Mouse (Mus musculus) midbrain, embryonic 13.5 days (tissue): ENCODE measurements at regions not wholly inside any gene's neighbourhood (a gene's known extent, or its start where the extent isn't known, plus 50 kb on each side); places are given as distances from the start of the nearest gene placed in this dataset.
A peak's percentile ranks its signal among the peaks of the same experiment; 100 is the strongest.

Experiments used
- ATAC-seq: fragments of 200-750 bp; cut with Nextera tagmentation; 2 replicates; pipeline ENCODE4 v1.8.0; 2017; ENCODE audit warnings: mild to moderate bottlenecking, moderate TSS enrichment, moderate library complexity
- H3K27ac ChIP-seq: fragments of 300-500 bp; sonication (generic); 2 replicates; pipeline ENCODE4 v1.5.1; 2015; ENCODE audit warnings: inconsistent platforms, mild to moderate bottlenecking, moderate library complexity
- H3K27me3 ChIP-seq: fragments of 300-500 bp; sonication (generic); 2 replicates; pipeline ENCODE4 v1.6.1; 2015; ENCODE audit warnings: mild to moderate bottlenecking, inconsistent platforms
- H3K36me3 ChIP-seq: fragments of 300-500 bp; sonication (generic); 2 replicates; pipeline ENCODE4 v1.6.1; 2015; ENCODE audit warnings: mild to moderate bottlenecking, inconsistent platforms
- H3K4me1 ChIP-seq: fragments of 300-500 bp; sonication (generic); replicated peaks from 2 replicates; pipeline ENCODE4 v1.6.1; 2015; ENCODE audit warnings: inconsistent platforms
- H3K4me2 ChIP-seq: fragments of 300-500 bp; sonication (generic); replicated peaks from 2 replicates; pipeline ENCODE4 v1.6.1; 2015; ENCODE audit warnings: moderate library complexity, mild to moderate bottlenecking, inconsistent platforms
- H3K4me3 ChIP-seq: fragments of 300-500 bp; sonication (generic); replicated peaks from 2 replicates; pipeline ENCODE4 v1.5.1; 2015; ENCODE audit warnings: mild to moderate bottlenecking, inconsistent platforms
- H3K9ac ChIP-seq: fragments of 300-500 bp; sonication (generic); replicated peaks from 2 replicates; pipeline ENCODE4 v1.6.1; 2015; ENCODE audit warnings: mild to moderate bottlenecking, inconsistent platforms
- H3K9me3 ChIP-seq: fragments of 300-500 bp; sonication (generic); 2 replicates; pipeline ENCODE4 v1.6.1; 2016; ENCODE audit warnings: mild to moderate bottlenecking, inconsistent platforms
- WGBS: fragments of 180-500 bp; shearing (Covaris S2); methylation state at CpG from one replicate; pipeline ENCODE4 v1.1.7; 2015; 5-methylcytosine and 5-hydroxymethylcytosine counted together

DNA sequence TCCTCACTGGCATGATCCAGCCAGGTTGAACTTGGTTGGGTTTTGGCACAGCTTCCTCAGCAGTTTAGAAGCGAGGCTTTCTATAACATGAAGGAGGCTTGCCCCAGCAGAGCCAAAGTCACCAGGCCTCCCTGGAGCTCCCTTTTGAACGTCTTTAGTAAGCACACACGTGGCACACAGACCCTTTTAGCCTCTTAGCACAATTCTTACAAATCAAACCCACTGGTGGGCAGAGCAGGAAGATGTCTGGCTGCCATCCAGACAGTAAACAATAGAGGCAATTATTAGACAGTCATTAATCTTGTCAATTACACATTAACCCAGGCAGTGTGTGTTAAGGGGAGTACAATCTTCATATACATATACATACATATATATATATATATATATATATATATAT lies 157.8 kb upstream of the Map3k1 start:
- Histone ChIP-seq H3K27me3 (no peaks in the 10 kb centered on the region), H3K36me3 (no peaks in the 10 kb centered on the region), H3K4me3 (no peak overlapping the region), H3K9me3 (no peaks in the 10 kb centered on the region), H3K4me1 (no peaks in the 10 kb centered on the region), H3K9ac (no peak overlapping the region), H3K4me2 (no peak overlapping the region), H3K27ac (no peak overlapping the region)
- no peak for ATAC-seq
- WGBS = 51% methylated on average over 3 of the region's 3 CpGs

DNA sequence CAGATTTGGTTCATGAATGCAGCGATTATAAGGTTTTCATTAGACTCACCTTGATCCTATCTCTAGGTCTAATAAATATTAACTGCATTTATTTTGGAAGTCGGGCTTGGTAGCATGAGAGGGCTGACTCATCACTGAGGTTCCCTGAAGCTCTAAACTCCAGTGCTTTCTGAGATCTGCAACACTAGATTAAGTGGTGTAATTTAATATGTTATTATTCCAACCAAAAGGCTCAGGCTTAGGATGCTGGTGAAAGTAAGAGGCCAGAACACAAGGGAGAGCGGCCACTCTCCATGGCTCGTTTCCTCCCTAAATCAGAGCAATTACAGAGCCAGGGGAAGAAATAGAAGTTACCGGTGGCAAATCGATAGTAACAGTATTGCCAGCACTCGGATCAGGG lies 159.4 kb upstream of the Map3k1 start:
- 85% methylated on average over 7 of the region's 7 CpGs for WGBS
- no peak overlapping the region for H3K4me2 ChIP-seq
- no peaks in the 10 kb centered on the region for H3K4me1 ChIP-seq
- no peak for ATAC-seq
- H3K4me3 ChIP-seq = no peak overlapping the region
- no peaks in the 10 kb centered on the region for H3K9me3 ChIP-seq
- H3K36me3 ChIP-seq = no peaks in the 10 kb centered on the region
- H3K9ac ChIP-seq = no peak overlapping the region
- no peaks in the 10 kb centered on the region for H3K27me3 ChIP-seq
- H3K27ac ChIP-seq = no peak overlapping the region

DNA sequence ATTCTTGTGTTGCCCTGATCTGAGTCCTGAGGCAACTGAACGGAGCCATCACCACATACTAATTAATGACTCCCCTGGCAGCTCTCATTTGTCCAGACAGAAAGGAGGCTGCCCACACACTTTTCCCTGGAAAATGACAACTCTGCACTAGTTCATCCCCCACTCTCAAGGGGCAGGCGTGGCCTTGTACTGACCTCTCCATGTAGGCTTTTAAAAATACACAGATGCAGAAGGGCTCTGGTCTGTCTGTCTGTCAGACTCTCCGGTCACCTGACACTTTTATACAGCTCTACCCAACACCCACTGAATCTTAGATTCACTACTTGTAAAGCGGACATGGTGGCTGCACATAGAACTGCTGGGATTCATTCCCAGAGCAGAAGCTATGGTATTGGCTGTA lies 165.5 kb upstream of the Map3k1 start:
- WGBS = 73% methylated on average over 4 of the region's 4 CpGs
- H3K4me3 ChIP-seq = no peak overlapping the region
- no peak for ATAC-seq

DNA sequence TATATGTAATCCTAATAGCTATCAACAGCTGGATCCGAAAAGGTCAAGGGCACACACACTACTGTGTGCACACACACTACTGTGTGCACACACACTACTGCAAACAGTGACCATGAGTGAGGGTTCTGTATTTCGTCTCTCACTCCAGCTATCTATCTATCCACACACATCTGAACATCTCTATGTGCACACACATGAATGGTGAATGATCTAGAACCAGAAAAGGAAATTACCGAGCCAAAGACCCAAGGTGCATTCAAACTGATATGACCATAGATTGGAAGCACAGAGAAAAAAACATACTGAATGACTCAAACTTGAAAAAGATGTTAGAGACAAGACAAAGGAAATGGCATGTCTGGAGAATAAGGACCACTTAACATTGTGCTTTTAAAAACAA lies 166.8 kb upstream of the Map3k1 start:
- 93% methylated on average over 3 of the region's 3 CpGs for WGBS
- Histone ChIP-seq H3K36me3 (no peaks in the 10 kb centered on the region), H3K9me3 (0 out of 2 replicates have a peak, but pooled peaks cover 3% of the 10 kb centered on the region), H3K4me3 (no peak overlapping the region), H3K9ac (no peak overlapping the region), H3K4me2 (no peak overlapping the region), H3K27ac (no peak overlapping the region), H3K27me3 (no peaks in the 10 kb centered on the region), H3K4me1 (0 out of 2 replicates have a peak, but pooled peaks cover 4% of the 10 kb centered on the region)
- no peak for ATAC-seq

More for the DNA sequence above, 165.5 kb upstream of the Map3k1 start:
- no peaks in the 10 kb centered on the region for H3K36me3 ChIP-seq
- no peak overlapping the region for H3K27ac ChIP-seq
- 0 out of 2 replicates have a peak, but pooled peaks cover 3% of the 10 kb centered on the region for H3K9me3 ChIP-seq
- H3K9ac ChIP-seq = no peak overlapping the region
- no peaks in the 10 kb centered on the region for H3K27me3 ChIP-seq
- H3K4me2 ChIP-seq = no peak overlapping the region
- 0 out of 2 replicates have a peak, but pooled peaks cover under 1% of the 10 kb centered on the region for H3K4me1 ChIP-seq

DNA sequence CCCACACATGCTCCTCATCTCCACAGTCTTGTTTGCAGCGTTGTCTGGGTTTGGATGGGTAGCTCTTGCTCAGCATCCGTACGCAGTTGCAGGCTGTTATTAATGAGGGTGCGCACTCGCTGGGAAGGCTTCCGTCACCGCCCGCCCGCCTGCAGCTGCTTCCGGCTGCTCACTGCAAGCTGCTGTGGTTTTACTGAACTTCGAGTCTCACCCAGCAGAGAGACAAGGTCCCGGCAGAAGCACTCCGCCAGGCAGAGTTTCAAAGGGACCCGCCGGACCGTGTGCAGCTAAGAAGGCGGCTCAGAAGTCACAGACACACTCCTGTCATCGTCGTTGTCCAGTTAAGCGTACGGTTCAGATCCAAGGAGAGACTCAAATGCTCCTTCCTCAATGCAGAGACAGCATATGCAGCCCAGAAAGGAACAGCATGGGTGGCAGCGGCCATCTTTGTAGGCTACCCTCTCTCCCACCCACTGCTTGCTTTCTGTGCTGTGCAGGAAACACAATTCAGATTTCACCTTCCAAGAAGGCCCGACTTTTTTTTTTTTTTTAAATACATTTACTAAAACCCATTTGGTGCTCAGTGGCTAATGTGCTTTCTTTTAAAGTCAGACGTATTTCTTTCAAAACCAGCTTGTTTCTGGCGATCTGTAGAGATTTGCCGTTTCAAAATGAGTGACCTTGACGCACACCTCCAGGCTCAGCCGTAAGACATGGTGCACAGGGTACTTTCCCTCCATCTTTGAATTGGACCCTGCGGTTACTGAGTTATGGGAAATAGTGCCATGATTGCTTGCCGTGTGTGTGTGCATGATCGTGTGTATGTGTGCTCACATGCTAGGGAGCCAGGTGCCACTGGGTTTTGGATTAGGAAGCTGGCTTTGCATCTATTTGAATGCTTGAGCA lies 169.2 kb upstream of the Map3k1 start:
- H3K27ac ChIP-seq = no peak overlapping the region
- H3K36me3 ChIP-seq = no peaks in the 10 kb centered on the region
- H3K4me1 ChIP-seq = 0 out of 2 replicates have a peak, but pooled peaks cover 4% of the 10 kb centered on the region
- 84% methylated on average over 31 of the region's 31 CpGs for WGBS
- no peaks in the 10 kb centered on the region for H3K27me3 ChIP-seq
- no peak for ATAC-seq
- no peak overlapping the region for H3K4me3 ChIP-seq
- H3K4me2 ChIP-seq = no peak overlapping the region
- H3K9ac ChIP-seq = no peak overlapping the region
- H3K9me3 ChIP-seq = 0 out of 2 replicates have a peak, but pooled peaks cover 3% of the 10 kb centered on the region

DNA sequence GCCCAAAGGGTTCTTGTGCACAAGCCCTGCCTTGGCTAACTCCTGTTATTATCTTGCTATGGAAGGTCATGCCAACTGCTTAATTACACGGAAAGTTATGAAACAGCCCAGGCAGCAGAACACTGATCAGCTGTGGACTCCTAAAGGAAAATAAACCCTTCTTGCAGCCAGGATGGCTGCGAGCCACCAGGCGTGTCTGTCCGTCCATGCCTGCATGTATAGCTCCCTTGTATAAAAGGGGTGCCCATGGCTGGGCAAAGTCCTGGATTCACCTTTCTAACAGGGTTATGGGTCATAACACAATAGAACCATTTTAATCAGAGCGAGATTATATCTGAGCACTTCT lies 169.9 kb upstream of the Map3k1 start:
- Histone ChIP-seq H3K4me2 (no peak overlapping the region), H3K4me3 (no peak overlapping the region), H3K27ac (no peak overlapping the region), H3K4me1 (0 out of 2 replicates have a peak, but pooled peaks cover 4% of the 10 kb centered on the region), H3K9me3 (0 out of 2 replicates have a peak, but pooled peaks cover 3% of the 10 kb centered on the region), H3K27me3 (no peaks in the 10 kb centered on the region), H3K9ac (no peak overlapping the region), H3K36me3 (no peaks in the 10 kb centered on the region)
- no peak for ATAC-seq
- WGBS = 85% methylated on average over 5 of the region's 5 CpGs

DNA sequence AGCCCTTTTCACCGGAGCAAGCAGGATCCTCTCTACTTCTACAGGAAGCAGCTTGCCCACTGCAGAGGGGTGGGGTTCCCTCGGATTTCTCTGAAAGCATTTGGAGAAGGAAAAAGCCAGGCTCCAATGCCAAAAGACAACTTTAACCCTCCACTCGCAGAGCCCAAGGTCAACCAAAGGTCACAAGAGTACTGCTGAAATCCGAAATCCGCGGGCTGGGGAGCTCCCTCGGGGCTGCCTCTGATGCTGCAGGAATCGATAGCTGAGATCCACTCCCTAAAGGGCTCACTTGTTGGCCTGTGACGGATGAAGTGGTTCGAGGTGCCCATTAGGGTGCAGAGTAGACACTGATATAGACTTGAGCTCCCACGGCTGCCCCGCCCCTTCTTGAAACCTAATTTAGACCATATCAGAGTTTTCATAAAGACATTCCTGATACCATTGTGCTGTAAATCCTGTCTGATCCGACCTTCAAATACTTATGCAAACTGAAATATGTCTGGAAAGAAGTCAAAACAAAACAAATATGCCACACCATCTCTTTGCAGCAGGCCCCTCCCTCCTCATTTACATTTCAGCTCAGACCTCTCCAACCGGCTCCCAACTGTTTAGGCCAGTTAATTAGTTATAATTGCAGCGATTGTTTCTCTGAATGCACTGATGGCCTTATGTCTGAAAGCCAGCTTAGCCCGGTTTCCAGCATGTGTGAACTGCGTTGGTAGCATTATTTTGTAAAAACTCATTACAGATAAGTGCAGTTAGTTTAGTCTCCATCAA lies 170.8 kb upstream of the Map3k1 start:
- Histone ChIP-seq H3K36me3 (no peaks in the 10 kb centered on the region), H3K27ac (no peak overlapping the region), H3K9me3 (0 out of 2 replicates have a peak, but pooled peaks cover 3% of the 10 kb centered on the region), H3K9ac (no peak overlapping the region), H3K4me3 (no peak overlapping the region), H3K27me3 (no peaks in the 10 kb centered on the region), H3K4me2 (no peak overlapping the region), H3K4me1 (0 out of 2 replicates have a peak, but pooled peaks cover 4% of the 10 kb centered on the region)
- ATAC-seq = no peak
- 51% methylated on average over 17 of the region's 17 CpGs for WGBS

DNA sequence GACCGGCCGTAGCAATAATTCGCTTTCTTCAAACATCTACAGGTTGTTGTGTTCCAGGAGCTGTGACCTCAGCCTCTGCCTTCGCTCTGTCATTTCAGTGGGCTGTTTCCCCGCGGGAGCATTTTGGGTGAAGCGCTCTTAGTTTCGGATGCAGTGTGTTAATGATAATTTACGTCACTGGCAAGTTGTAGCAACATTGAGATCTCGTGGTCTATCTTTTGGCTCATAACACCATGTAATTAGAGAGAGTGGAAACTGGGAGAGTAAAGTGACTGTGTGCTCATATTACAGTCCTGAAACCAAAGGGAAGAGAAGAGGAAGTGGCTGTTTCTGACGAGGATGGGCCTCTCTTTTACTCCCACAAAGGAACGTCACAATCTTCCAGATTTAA lies 171.4 kb upstream of the Map3k1 start:
- no peaks in the 10 kb centered on the region for H3K27me3 ChIP-seq
- 0 out of 2 replicates have a peak, but pooled peaks cover 4% of the 10 kb centered on the region for H3K4me1 ChIP-seq
- H3K9me3 ChIP-seq = 0 out of 2 replicates have a peak, but pooled peaks cover 3% of the 10 kb centered on the region
- 90% methylated on average over 12 of the region's 12 CpGs for WGBS
- no peak overlapping the region for H3K4me3 ChIP-seq
- no peak for ATAC-seq
- no peak overlapping the region for H3K4me2 ChIP-seq
- no peaks in the 10 kb centered on the region for H3K36me3 ChIP-seq
- no peak overlapping the region for H3K9ac ChIP-seq
- no peak overlapping the region for H3K27ac ChIP-seq

DNA sequence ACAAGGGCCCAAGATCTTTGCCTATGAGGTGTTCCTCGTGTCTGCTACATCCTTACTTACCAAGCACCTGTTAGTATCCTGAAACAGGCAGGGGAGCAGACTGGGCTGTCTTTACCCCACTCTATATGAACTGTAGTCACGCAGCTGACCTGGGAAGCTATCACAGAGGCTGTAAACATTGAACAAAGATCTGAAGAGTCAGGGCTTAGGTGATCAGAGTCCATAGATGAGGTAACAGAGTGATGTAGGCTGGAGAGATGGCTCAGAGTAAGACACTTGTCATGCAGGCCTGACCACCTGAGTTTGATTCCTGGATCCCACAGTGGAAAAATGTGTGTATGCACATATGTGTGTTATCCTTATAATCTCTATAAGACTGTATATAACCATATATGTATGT lies 172.3 kb upstream of the Map3k1 start:
- no peak for ATAC-seq
- Histone ChIP-seq H3K27me3 (no peaks in the 10 kb centered on the region), H3K4me3 (no peak overlapping the region), H3K9ac (no peak overlapping the region), H3K4me1 (0 out of 2 replicates have a peak, but pooled peaks cover 4% of the 10 kb centered on the region), H3K4me2 (no peak overlapping the region), H3K36me3 (no peaks in the 10 kb centered on the region), H3K27ac (no peak overlapping the region), H3K9me3 (0 out of 2 replicates have a peak, but pooled peaks cover 3% of the 10 kb centered on the region)
- 89% methylated on average over 2 of the region's 2 CpGs for WGBS

DNA sequence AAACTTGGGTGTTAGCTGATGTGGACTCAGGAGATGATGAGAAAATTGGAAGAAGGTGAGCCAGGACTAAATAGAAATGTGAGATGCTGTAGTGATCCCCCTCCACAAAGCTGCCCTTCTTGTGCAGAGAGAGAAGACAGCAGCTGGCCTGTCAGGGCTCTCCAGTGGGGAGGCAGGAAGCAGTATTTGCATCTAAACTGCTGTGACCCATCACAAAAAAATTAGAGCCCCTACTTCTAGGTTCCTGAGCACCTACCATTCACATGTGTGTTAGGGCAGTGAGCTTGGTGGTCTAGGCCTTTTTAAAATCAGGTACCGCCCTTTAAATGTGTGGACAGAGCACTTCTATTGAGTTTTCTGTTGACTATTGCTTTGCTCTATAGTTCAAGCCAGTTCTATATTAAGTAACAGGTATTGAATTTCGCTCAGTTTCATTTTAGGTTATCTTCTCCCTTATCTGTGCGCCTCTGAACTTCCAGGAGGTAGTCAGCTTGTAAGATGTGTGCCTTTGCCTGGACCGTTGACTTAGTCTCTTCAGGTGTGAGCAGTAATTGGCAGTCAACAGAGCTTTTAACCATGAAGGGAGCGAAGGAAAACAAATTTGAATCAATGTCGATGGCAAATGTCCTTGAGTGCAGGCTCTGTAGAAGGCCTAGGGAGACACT lies 174.1 kb upstream of the Map3k1 start:
- no peak overlapping the region for H3K4me3 ChIP-seq
- 0 out of 2 replicates have a peak, but pooled peaks cover 4% of the 10 kb centered on the region for H3K4me1 ChIP-seq
- no peak overlapping the region for H3K27ac ChIP-seq
- H3K36me3 ChIP-seq = no peaks in the 10 kb centered on the region
- 90% methylated on average over 6 of the region's 6 CpGs for WGBS
- H3K9ac ChIP-seq = no peak overlapping the region
- H3K4me2 ChIP-seq = no peak overlapping the region
- no peak for ATAC-seq
- H3K27me3 ChIP-seq = no peaks in the 10 kb centered on the region
- H3K9me3 ChIP-seq = no peaks in the 10 kb centered on the region

DNA sequence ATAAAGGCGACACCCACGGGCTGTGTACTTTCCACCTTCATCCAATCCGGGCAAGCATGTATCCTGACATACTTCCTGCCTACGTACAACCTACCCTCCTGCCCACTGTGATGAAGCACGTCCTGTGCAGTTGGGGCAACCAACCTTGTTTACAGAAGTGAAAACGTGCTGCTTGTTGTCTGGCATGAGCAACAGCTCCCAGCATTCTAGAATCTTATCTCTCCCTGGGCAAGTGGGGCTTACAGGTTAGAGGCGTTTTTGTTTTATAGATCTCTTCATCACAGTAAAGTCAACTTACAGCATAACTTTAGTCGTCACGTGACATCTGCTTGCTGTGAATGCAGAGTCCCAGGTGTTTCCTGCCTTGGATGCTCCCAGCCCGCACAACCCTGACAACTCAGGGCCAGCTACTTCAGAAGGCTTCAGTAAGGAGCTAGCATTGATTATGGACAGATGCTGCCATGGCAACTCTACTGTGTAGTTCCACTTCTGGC lies 175.3 kb upstream of the Map3k1 start:
- 0 out of 2 replicates have a peak, but pooled peaks cover 4% of the 10 kb centered on the region for H3K4me1 ChIP-seq
- WGBS = 82% methylated on average over 10 of the region's 10 CpGs
- ATAC-seq = 0 out of 2 replicates have a peak, but pooled peaks have one; percentile 35

More for the DNA sequence above, 175.3 kb upstream of the Map3k1 start:
- Histone ChIP-seq H3K9me3 (no peaks in the 10 kb centered on the region), H3K4me3 (no peak overlapping the region), H3K27me3 (no peaks in the 10 kb centered on the region), H3K36me3 (no peaks in the 10 kb centered on the region), H3K4me2 (no peak overlapping the region), H3K9ac (no peak overlapping the region), H3K27ac (no peak overlapping the region)
